Mouse (Mus musculus): ENCODE measurements around the gene AL607142.1. TPM values are rescaled to one million over a fixed set of nuclear protein-coding genes. Genes with fewer than 3 reads are reported as not detected.

The AL607142.1 gene
- total and polyA plus RNA-seq, 3 experiments: not detected

DNA sequence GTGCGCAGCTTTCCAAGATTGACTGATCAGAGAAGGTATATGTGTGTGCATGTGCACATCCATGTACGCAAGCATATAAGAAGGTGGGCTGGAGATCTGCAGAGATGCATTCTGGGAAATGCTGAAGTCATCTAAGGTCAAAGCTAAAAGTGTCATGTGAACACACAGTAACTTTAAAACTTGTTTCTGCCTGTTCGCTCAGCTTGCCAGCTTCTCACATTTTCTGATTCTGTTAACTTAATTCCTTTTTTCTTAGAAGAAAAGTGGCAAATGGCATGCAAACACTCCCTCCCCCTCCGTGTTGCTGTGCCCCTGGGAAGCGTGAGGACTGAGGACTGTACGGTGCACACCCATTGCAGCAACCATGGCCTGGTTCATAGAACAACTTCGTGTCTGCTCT lies 22.3 kb upstream of the AL607142.1 start:
- no peaks in the 10 kb centered on the region for H3K27me3 ChIP-seq (ENCODE audit: control insufficient read depth, insufficient read depth, low read length)
- H3K36me3 ChIP-seq (ENCODE audit: control insufficient read depth, insufficient read depth, low read length): no peaks in the 10 kb centered on the region
- H3K4me3 ChIP-seq: no peak overlapping the region
- WGBS: 87% methylated on average over 7 of the region's 7 CpGs
- intact Hi-C loops (cut with DNase I): no loop called here
- no peak for DNase-seq
- H3K9ac ChIP-seq (ENCODE audit: low read depth, low read length): no peak overlapping the region
- H3K79me2 ChIP-seq (replicated peaks; ENCODE audit: control insufficient read depth, insufficient read depth, low read length): no peaks in the 10 kb centered on the region
- H3K27ac ChIP-seq: no peak overlapping the region
- TF ChIP-seq CTCF (IDR thresholded peaks at IDR 0.05): no peak
- no peak for TF ChIP-seq EP300 (IDR thresholded peaks at IDR 0.05; ENCODE audit: insufficient read depth, low read depth, low read length)
- TF ChIP-seq POLR2A (IDR thresholded peaks at IDR 0.05; ENCODE audit: insufficient read depth, low read depth, low read length): no peak
- H3K4me1 ChIP-seq (ENCODE audit: control insufficient read depth, insufficient read depth, low read length): peaks cover 3% of the 10 kb centered on the region

DNA sequence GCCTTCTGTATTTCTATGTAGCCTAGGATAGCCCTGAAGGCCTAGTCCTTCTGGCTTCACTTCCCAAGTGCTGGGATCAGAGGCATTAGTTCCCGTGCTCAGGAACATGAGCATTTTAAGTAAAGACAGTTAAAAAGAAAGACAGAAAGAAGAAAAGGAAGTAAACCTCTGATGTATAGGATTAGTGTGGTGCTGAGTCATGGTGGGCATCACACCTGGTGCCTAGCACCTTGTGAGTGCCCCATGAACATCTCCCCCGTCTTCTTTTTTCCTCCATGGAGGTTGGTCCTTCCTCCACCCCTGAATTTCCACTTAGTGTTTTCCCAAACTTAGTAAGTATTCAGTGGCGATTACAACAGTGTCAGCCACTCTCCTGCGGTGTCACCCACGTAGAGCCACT lies 20.2 kb upstream of the AL607142.1 start:
- Histone ChIP-seq H3K4me1 (ENCODE audit: control insufficient read depth, insufficient read depth, low read length) (peaks cover 3% of the 10 kb centered on the region), H3K36me3 (ENCODE audit: control insufficient read depth, insufficient read depth, low read length) (no peaks in the 10 kb centered on the region), H3K27me3 (ENCODE audit: control insufficient read depth, insufficient read depth, low read length) (no peaks in the 10 kb centered on the region), H3K27ac (no peak overlapping the region), H3K9ac (ENCODE audit: low read depth, low read length) (no peak overlapping the region), H3K79me2 (replicated peaks; ENCODE audit: control insufficient read depth, insufficient read depth, low read length) (no peaks in the 10 kb centered on the region), H3K4me3 (no peak overlapping the region)
- DNase-seq: no peak
- 94% methylated on average over 5 of the region's 5 CpGs for WGBS
- no peak for TF ChIP-seq CTCF (IDR thresholded peaks at IDR 0.05)
- TF ChIP-seq POLR2A (IDR thresholded peaks at IDR 0.05; ENCODE audit: insufficient read depth, low read depth, low read length): no peak
- no peak for TF ChIP-seq EP300 (IDR thresholded peaks at IDR 0.05; ENCODE audit: insufficient read depth, low read depth, low read length)
- intact Hi-C loops (cut with DNase I): no loop called here

DNA sequence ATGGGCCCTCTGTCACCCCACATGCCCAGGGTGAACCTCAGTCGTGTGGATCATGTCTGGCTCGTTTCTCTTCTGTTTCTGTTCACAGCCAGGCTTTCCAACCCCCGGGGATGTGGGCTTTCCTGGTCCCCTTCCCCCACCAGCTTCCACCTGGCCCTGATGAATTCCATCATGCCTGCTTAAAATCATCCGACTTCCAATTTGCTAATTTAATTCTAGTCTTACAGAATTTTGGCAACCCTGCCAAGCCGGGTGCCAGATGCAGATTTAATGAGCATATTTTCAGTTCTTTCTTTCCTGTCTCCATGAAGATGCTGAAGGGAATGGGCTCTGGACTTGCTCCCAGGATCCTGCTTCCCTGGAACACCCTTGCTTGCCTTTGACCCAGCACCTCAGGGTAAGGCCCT lies 19.7 kb upstream of the AL607142.1 start:
- H3K27me3 ChIP-seq (ENCODE audit: control insufficient read depth, insufficient read depth, low read length): no peaks in the 10 kb centered on the region
- H3K4me3 ChIP-seq: no peak overlapping the region
- WGBS: 56% methylated on average over 5 of the region's 5 CpGs
- intact Hi-C loops (cut with DNase I): no loop called here
- TF ChIP-seq POLR2A (IDR thresholded peaks at IDR 0.05; ENCODE audit: insufficient read depth, low read depth, low read length) (no peak), EP300 (IDR thresholded peaks at IDR 0.05; ENCODE audit: insufficient read depth, low read depth, low read length) (no peak), CTCF (IDR thresholded peaks at IDR 0.05) (no peak)
- H3K9ac ChIP-seq (ENCODE audit: low read depth, low read length): no peak overlapping the region
- H3K27ac ChIP-seq: no peak overlapping the region
- no peaks in the 10 kb centered on the region for H3K36me3 ChIP-seq (ENCODE audit: control insufficient read depth, insufficient read depth, low read length)
- peaks cover 3% of the 10 kb centered on the region for H3K4me1 ChIP-seq (ENCODE audit: control insufficient read depth, insufficient read depth, low read length)
- no peak for DNase-seq
- no peaks in the 10 kb centered on the region for H3K79me2 ChIP-seq (replicated peaks; ENCODE audit: control insufficient read depth, insufficient read depth, low read length)

DNA sequence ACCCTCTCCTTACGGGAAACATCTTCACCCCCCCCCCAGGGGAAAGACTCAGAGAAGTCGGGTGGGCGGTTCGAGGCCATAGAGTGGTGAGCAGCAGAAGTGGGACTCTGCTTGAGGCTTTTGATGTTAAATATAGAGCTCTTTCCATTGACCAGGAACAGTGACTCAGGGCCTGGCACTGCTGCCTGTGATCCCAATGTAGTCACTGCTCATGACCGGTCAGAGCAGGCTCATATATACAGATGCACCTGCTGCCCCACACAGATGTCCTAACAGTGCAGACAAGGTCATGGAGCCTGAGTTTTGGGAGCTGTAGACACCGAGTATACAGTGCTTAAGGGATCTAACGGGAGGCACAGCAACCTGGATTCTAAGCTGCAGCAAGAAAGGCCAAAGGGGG lies 18.9 kb upstream of the AL607142.1 start:
- intact Hi-C loops (cut with DNase I): no loop called here
- Histone ChIP-seq H3K9ac (ENCODE audit: low read depth, low read length) (no peak overlapping the region), H3K79me2 (replicated peaks; ENCODE audit: control insufficient read depth, insufficient read depth, low read length) (no peaks in the 10 kb centered on the region), H3K27ac (no peak overlapping the region), H3K27me3 (ENCODE audit: control insufficient read depth, insufficient read depth, low read length) (no peaks in the 10 kb centered on the region), H3K36me3 (ENCODE audit: control insufficient read depth, insufficient read depth, low read length) (no peaks in the 10 kb centered on the region), H3K4me3 (no peak overlapping the region), H3K4me1 (ENCODE audit: control insufficient read depth, insufficient read depth, low read length) (peaks cover 3% of the 10 kb centered on the region)
- no peak for TF ChIP-seq CTCF (IDR thresholded peaks at IDR 0.05)
- 60% methylated on average over 7 of the region's 7 CpGs for WGBS
- DNase-seq: no peak

DNA sequence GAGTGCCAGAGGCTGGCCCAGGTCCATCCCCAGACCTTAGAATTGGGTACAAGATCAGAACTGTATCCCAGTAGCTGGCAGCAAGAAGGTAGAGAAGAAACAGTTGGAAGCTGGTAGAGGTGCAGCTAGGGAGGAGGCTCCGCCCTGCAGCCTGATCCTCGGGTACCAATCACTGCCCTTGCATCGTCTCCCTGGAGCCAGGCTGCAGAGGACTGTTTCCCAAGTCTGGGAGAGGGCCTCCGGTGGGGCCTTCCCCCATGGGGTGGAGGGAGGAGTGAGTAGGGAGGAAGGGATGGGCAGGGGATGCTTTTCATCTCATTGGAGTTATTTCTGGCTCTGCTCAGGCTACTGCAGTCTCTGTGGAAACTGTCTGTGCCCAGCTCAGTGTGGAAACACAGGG lies 17.7 kb upstream of the AL607142.1 start:
- DNase-seq: no peak
- no peaks in the 10 kb centered on the region for H3K79me2 ChIP-seq (replicated peaks; ENCODE audit: control insufficient read depth, insufficient read depth, low read length)
- H3K27ac ChIP-seq: no peak overlapping the region
- no peaks in the 10 kb centered on the region for H3K27me3 ChIP-seq (ENCODE audit: control insufficient read depth, insufficient read depth, low read length)
- intact Hi-C loops (cut with DNase I): no loop called here
- 59% methylated on average over 4 of the region's 4 CpGs for WGBS
- TF ChIP-seq EP300 (IDR thresholded peaks at IDR 0.05; ENCODE audit: insufficient read depth, low read depth, low read length) (no peak), POLR2A (IDR thresholded peaks at IDR 0.05; ENCODE audit: insufficient read depth, low read depth, low read length) (no peak), CTCF (IDR thresholded peaks at IDR 0.05) (no peak)
- peaks cover 3% of the 10 kb centered on the region for H3K4me1 ChIP-seq (ENCODE audit: control insufficient read depth, insufficient read depth, low read length)
- no peak overlapping the region for H3K9ac ChIP-seq (ENCODE audit: low read depth, low read length)
- no peaks in the 10 kb centered on the region for H3K36me3 ChIP-seq (ENCODE audit: control insufficient read depth, insufficient read depth, low read length)
- no peak overlapping the region for H3K4me3 ChIP-seq

DNA sequence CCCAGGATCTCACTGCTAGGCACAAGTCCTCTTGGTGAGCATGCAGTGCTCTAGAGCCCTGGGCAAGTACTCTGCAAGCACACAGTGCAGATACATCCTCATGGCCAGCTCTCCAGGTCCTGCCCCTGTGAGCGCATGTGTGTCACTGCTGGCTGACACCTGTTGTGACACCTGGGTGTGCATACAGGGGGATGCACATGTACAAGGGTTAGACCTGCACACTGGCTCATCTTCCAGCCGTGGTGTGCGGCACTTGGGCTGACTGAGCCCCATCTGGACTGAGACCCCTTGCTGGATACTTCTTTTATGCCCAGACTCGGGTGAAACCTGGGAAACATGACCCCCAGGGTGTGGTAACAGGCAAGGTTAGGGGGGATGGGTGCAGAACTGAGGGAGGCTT lies 16.5 kb upstream of the AL607142.1 start:
- 93% methylated on average over 4 of the region's 4 CpGs for WGBS

More for the DNA sequence above, 16.5 kb upstream of the AL607142.1 start:
- no peaks in the 10 kb centered on the region for H3K79me2 ChIP-seq (replicated peaks; ENCODE audit: control insufficient read depth, insufficient read depth, low read length)
- no peak overlapping the region for H3K9ac ChIP-seq (ENCODE audit: low read depth, low read length)
- intact Hi-C loops (cut with DNase I): no loop called here
- H3K27ac ChIP-seq: no peak overlapping the region
- H3K36me3 ChIP-seq (ENCODE audit: control insufficient read depth, insufficient read depth, low read length): no peaks in the 10 kb centered on the region
- TF ChIP-seq EP300 (IDR thresholded peaks at IDR 0.05; ENCODE audit: insufficient read depth, low read depth, low read length): no peak
- TF ChIP-seq CTCF (IDR thresholded peaks at IDR 0.05): no peak
- TF ChIP-seq POLR2A (IDR thresholded peaks at IDR 0.05; ENCODE audit: insufficient read depth, low read depth, low read length): no peak
- no peaks in the 10 kb centered on the region for H3K27me3 ChIP-seq (ENCODE audit: control insufficient read depth, insufficient read depth, low read length)
- DNase-seq: no peak
- H3K4me3 ChIP-seq: no peak overlapping the region
- H3K4me1 ChIP-seq (ENCODE audit: control insufficient read depth, insufficient read depth, low read length): peaks cover 4% of the 10 kb centered on the region

Measured in heart, adult 2 months (tissue).